Mouse (Mus musculus): ENCODE results near the gene Epc2. TPM values are rescaled to one million over a fixed set of nuclear protein-coding genes. Genes with fewer than 3 reads are reported as not detected.

Epc2 gene
- polyA plus RNA-seq (2014; fragmentation: Illumina TruSeq; extraction: RNeasy Lipid Tissue Mini Kit (QIAGEN cat#74804); ENCODE audit: low read depth, low replicate concordance) = 58.9 TPM

DNA sequence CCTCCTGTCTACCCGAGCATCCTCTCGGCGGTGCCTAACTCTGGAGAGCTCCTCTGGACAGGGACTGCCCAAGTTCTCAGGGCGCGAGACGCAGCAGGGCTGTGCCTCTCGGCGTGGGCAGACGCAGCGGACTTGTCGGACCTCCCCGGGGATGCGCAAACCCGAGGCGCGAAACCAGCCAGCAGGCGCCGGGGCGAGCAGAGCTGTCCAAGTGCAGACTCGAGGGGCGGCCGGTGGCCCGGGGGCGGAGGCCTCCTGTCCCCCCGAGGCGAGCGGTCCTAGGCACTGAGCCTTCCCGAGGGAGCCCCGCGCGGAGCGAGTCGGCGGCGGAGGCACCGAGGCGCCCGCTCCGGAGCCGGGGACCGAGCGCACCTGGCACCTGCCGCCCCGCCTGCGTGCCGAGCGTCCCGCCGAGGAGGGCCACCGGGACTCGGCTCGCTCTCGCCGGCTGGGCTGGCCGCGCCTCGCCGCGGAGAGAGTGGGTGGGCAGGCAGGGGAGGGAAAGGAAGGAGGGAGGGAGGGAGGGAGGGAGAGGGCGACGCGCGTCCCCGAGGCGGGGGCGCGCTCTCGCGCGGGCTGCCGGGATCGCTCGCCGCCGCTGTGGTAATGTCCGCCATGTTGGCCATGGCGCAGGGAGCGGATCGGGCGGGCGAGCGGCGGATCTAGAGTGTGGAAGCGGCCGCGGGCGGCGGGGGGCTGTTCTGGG is at the start of gene Epc2:
Epc2 (plus strand) TSS at position 556 of the 706 bp plus-strand sequence.

Other genes starting within 250 kb of the Epc2 start
- gene Kif5c, start 167.8 kb downstream of the Epc2 start, polyA plus RNA-seq (2014; fragmentation: Illumina TruSeq; extraction: RNeasy Lipid Tissue Mini Kit (QIAGEN cat#74804); ENCODE audit: low read depth, low replicate concordance) = 7.6 TPM